Mouse (Mus musculus): ENCODE measurements around the gene Bank1.

DNA sequence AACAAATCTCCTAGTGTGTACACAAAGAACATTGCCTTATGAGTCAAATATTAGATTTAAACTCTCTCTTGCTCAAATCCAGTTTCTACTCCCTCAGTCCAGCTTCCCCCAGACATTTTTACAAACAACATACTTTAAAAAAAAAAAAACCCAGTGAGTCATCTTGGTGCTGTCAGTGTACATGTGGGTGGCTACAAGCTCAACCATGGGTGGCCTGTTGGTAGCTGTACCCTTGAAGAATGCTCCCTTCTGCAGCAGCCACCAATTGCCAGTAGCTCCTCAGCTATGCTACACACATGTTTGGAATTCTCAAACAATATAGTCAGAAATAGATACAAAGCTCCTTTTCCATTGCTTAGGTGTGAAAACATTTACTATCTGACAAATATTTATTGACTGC, 154.2 kb downstream of the Bank1 start:
- TF ChIP-seq CTCF (IDR thresholded peaks at IDR 0.05) (no peak), EP300 (IDR thresholded peaks at IDR 0.05) (no peak)

All from lung, postnatal 0 days (tissue).